Mouse (Mus musculus): ENCODE data around the gene Tmem119. TPM values are rescaled to one million over a fixed set of nuclear protein-coding genes. Genes with fewer than 3 reads are reported as not detected.
"Not testable (repeated sequence)": the region's sequence is repeated elsewhere in the genome, so short reads cannot be mapped to it uniquely, and the experiment has no call there.

Gene Tmem119
- polyA plus RNA-seq, 1 experiment from 2014 or later = 7.8 TPM

DNA sequence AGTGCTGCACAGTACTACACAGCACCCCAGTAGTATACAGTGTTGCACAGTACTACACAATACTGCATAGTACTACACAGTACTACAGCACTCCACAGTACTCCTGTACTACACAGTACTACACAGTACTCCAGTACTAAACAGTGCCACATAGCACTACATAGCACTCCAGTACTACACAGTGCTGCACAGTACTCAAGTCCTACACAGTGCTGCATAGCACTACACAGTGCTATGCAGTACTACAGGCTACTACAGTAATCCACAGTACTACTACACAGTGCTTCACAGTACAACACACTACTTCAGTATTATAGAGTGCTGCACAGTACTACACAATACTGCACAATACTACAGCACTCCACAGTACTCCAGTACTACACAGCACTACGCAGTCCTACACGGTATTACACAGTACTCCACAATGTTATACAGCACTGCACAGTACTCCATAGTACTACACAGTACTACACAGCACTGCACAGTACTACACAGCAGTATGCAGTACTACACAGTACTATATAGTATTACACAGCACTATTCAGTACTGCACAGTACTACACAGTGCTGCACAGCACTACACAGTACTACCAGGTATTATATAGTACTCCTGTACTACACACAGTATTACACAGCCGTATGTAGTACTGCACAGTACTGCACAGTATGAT, 20.1 kb downstream of the Tmem119 start:
- no peak for ATAC-seq (ENCODE audit: insufficient number of reproducible peaks, insufficient read depth, low FRiP score, low read depth)

DNA sequence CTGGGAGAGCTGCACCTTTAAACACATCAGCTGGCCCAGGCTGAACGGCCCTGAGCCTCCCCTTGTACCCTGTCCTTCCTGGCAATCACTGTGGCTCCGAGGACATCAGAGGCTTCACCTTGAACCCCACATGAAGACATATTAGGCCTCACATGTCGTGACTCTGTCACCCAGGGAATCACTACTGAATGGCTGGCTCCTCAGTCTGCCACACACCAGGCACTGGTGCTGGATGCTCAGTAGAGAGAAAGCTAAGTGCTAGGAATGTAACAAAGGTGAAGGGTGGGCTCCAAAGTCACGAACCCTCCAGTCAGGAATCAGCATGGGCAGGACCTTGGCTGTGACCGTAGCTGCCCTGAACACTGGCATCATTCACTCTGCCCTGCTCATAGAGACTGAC, 20.7 kb downstream of the Tmem119 start:
- H3K27ac ChIP-seq (replicated peaks in 1 of 2; ENCODE audit: control insufficient read depth in 1 of 2, insufficient read depth in 1 of 2, low read depth in 2 of 2, low read length in 2 of 2) = no peak overlapping the region
- H3K4me2 ChIP-seq (ENCODE audit: low read length) = no peak overlapping the region
- no peak for ATAC-seq (ENCODE audit: insufficient number of reproducible peaks, insufficient read depth, low FRiP score, low read depth)
- no peak overlapping the region for H3K9ac ChIP-seq (ENCODE audit: low read length)
- no peak overlapping the region for H3K4me3 ChIP-seq (ENCODE audit: control insufficient read depth in 1 of 2, insufficient read depth in 1 of 2, low read depth in 1 of 2, low read length in 2 of 2)
- H3K9me3 ChIP-seq (ENCODE audit: control insufficient read depth, low read length) = no peaks in the 10 kb centered on the region
- peaks cover 6 to 7% of the 10 kb centered on the region in 2 experiments for H3K4me1 ChIP-seq (ENCODE audit: control insufficient read depth in 2 of 2, insufficient read depth in 2 of 2, low read length in 2 of 2)
- H3K27me3 ChIP-seq (ENCODE audit: control insufficient read depth, insufficient read depth, low read length) = peaks cover 5% of the 10 kb centered on the region; the same call in 1 of the 2 replicates
- 74% methylated on average over 5 of the region's 5 CpGs for WGBS
- peaks cover 39% of the 10 kb centered on the region for H3K36me3 ChIP-seq (ENCODE audit: control insufficient read depth, insufficient read depth, low read length)

More for the DNA sequence above, 20.1 kb downstream of the Tmem119 start:
- Histone ChIP-seq H3K4me2 (ENCODE audit: low read length) (no peak overlapping the region), H3K4me3 (ENCODE audit: control insufficient read depth in 1 of 2, insufficient read depth in 1 of 2, low read depth in 1 of 2, low read length in 2 of 2) (no peak overlapping the region), H3K9ac (ENCODE audit: low read length) (no peak overlapping the region), H3K27me3 (ENCODE audit: control insufficient read depth, insufficient read depth, low read length) (peaks cover 5% of the 10 kb centered on the region; the same call in 1 of the 2 replicates), H3K27ac (replicated peaks in 1 of 2; ENCODE audit: control insufficient read depth in 1 of 2, insufficient read depth in 1 of 2, low read depth in 2 of 2, low read length in 2 of 2) (no peak overlapping the region), H3K4me1 (ENCODE audit: control insufficient read depth in 2 of 2, insufficient read depth in 2 of 2, low read length in 2 of 2) (peaks cover 6 to 7% of the 10 kb centered on the region in 2 experiments), H3K36me3 (ENCODE audit: control insufficient read depth, insufficient read depth, low read length) (peaks cover 32% of the 10 kb centered on the region), H3K9me3 (ENCODE audit: control insufficient read depth, low read length) (no peaks in the 10 kb centered on the region)
- 94% methylated on average over 3 of the region's 3 CpGs for WGBS

DNA sequence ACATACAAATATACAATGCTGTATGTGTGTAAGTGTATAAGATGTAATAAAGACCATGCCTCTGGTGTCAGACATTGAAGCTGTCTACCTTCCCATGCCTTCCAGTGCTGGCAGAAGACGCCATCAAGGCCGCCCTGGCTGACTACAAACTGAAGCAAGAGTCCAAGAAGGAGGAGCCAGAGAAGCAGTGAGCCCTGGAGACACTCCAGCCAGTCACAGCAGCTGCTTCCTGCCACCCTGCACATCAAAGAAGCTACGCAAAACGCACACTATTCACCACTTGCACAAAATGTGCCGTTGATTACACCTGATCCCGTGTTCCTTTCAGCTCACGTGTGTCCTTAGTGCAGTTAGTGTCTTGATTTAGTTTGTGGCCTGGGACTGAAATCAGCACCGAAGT, 22.6 kb downstream of the Tmem119 start:
- H3K9me3 ChIP-seq (ENCODE audit: control insufficient read depth, low read length); H3K27ac ChIP-seq (replicated peaks in 1 of 2; ENCODE audit: control insufficient read depth in 1 of 2, insufficient read depth in 1 of 2, low read depth in 2 of 2, low read length in 2 of 2); ATAC-seq (ENCODE audit: insufficient number of reproducible peaks, insufficient read depth, low FRiP score, low read depth); H3K4me1 ChIP-seq (ENCODE audit: control insufficient read depth in 2 of 2, insufficient read depth in 2 of 2, low read length in 2 of 2); H3K9ac ChIP-seq (ENCODE audit: low read length); H3K4me3 ChIP-seq (ENCODE audit: control insufficient read depth in 1 of 2, insufficient read depth in 1 of 2, low read depth in 1 of 2, low read length in 2 of 2); H3K27me3 ChIP-seq (ENCODE audit: control insufficient read depth, insufficient read depth, low read length); H3K4me2 ChIP-seq (ENCODE audit: low read length): not testable (repeated sequence)
- H3K36me3 ChIP-seq (ENCODE audit: control insufficient read depth, insufficient read depth, low read length) = peaks cover 44% of the 10 kb centered on the region
- WGBS = 82% methylated on average over 8 of the region's 8 CpGs

DNA sequence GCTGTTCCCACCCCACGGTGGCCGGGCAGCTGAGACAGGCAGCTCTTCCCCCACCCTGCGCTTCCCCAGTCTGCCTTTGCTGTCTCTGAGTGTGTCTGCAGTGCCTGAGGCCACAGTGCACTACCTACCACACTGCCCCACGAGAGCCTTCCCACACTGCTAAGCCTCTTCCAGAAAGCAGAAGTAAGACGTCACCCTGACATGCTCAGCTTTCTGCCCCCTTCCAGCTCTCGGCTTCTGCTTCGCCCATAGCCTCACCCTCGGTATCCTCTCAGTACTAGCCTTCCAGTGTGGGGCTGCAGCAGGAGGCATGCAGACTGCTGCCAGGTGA, 23.5 kb downstream of the Tmem119 start:
- 87% methylated on average over 8 of the region's 8 CpGs for whole genome bisulfite sequencing
- Histone ChIP-seq H3K9ac (ENCODE audit: low read length) (no peak overlapping the region), H3K4me2 (ENCODE audit: low read length) (no peak overlapping the region), H3K4me1 (ENCODE audit: control insufficient read depth in 2 of 2, insufficient read depth in 2 of 2, low read length in 2 of 2) (peaks cover 0 to 8% of the 10 kb centered on the region in 2 experiments; a peak in 2 of 4 replicates), H3K36me3 (ENCODE audit: control insufficient read depth, insufficient read depth, low read length) (peaks cover 44% of the 10 kb centered on the region), H3K27me3 (ENCODE audit: control insufficient read depth, insufficient read depth, low read length) (no peaks in the 10 kb centered on the region), H3K9me3 (ENCODE audit: control insufficient read depth, low read length) (no peaks in the 10 kb centered on the region), H3K27ac (replicated peaks in 1 of 2; ENCODE audit: control insufficient read depth in 1 of 2, insufficient read depth in 1 of 2, low read depth in 2 of 2, low read length in 2 of 2) (no peak overlapping the region), H3K4me3 (ENCODE audit: control insufficient read depth in 1 of 2, insufficient read depth in 1 of 2, low read depth in 1 of 2, low read length in 2 of 2) (no peak overlapping the region)
- no peak for ATAC-seq (ENCODE audit: insufficient number of reproducible peaks, insufficient read depth, low FRiP score, low read depth)

DNA sequence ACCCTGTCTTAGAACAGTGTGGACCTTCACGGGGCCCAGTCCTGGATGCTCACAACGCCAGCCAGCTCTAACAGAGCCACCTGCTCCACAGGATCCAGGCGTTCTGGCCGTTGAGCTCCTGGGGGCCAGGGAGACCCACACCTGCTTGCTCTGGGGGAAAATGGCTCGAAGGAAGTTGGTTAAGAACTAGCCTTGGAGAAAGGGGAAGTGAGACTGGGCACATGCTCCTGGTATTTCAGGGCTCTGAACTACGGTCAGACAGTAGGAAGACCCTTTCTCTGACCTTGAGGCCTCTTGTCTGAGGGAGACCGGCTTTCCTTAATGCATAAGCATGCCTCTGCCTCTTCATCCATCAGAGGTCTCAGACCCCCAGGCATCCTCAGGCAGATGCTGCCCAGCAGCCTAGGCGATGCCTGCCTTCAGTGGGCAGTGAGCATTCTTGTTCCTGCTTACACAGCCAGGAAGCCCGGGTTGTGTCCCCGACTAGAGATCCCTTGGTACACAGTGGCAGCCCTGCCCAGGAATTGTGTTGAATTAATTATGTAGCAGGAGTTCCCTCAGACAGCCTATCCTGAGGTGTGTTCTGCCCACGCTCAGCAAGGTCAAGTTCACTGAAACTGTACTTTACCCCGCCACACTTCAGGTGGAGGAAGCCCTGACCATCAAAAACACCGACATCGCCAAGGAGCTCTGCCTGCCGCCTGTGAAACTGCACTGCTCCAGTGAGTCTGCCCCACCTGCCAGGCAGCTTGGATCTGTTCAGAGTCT, 24.0 kb downstream of the Tmem119 start:
- H3K27ac ChIP-seq (replicated peaks in 1 of 2; ENCODE audit: control insufficient read depth in 1 of 2, insufficient read depth in 1 of 2, low read depth in 2 of 2, low read length in 2 of 2) = no peak overlapping the region
- H3K9ac ChIP-seq (ENCODE audit: low read length) = no peak overlapping the region
- H3K4me3 ChIP-seq (ENCODE audit: control insufficient read depth in 1 of 2, insufficient read depth in 1 of 2, low read depth in 1 of 2, low read length in 2 of 2) = no peak overlapping the region
- no peaks in the 10 kb centered on the region for H3K27me3 ChIP-seq (ENCODE audit: control insufficient read depth, insufficient read depth, low read length)
- ATAC-seq (ENCODE audit: insufficient number of reproducible peaks, insufficient read depth, low FRiP score, low read depth) = no peak
- H3K4me2 ChIP-seq (ENCODE audit: low read length) = no peak overlapping the region
- H3K4me1 ChIP-seq (ENCODE audit: control insufficient read depth in 2 of 2, insufficient read depth in 2 of 2, low read length in 2 of 2) = peaks cover 0 to 8% of the 10 kb centered on the region in 2 experiments; a peak in 2 of 4 replicates
- WGBS = 90% methylated on average over 15 of the region's 15 CpGs
- peaks cover 44% of the 10 kb centered on the region for H3K36me3 ChIP-seq (ENCODE audit: control insufficient read depth, insufficient read depth, low read length)
- no peaks in the 10 kb centered on the region for H3K9me3 ChIP-seq (ENCODE audit: control insufficient read depth, low read length)

DNA sequence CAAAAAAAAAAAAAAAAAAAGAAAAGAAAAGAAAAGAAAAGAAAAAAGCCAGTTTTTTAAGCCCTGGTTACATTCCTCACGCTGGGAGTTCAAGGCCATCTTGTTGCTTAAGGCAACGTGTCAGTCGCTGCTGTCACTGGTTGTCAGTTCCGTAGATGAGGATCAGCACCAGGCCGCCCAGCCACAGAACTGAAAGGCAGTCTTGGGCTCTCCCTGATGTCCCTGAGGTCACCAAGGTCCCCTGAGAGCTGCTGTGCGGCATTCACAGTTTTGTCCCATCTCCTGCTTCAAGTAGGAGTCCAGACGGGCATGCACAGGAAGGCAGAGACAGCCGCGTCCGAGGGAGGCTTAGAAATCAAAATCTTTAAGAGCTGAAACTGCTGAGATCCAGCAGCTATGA, 24.7 kb downstream of the Tmem119 start:
- WGBS = 92% methylated on average over 10 of the region's 10 CpGs
- no peaks in the 10 kb centered on the region for H3K27me3 ChIP-seq (ENCODE audit: control insufficient read depth, insufficient read depth, low read length)
- no peak overlapping the region for H3K9ac ChIP-seq (ENCODE audit: low read length)
- no peak for ATAC-seq (ENCODE audit: insufficient number of reproducible peaks, insufficient read depth, low FRiP score, low read depth)
- peaks cover under 1 to 10% of the 10 kb centered on the region in 2 experiments for H3K4me1 ChIP-seq (ENCODE audit: control insufficient read depth in 2 of 2, insufficient read depth in 2 of 2, low read length in 2 of 2)
- H3K27ac ChIP-seq (replicated peaks in 1 of 2; ENCODE audit: control insufficient read depth in 1 of 2, insufficient read depth in 1 of 2, low read depth in 2 of 2, low read length in 2 of 2) = no peak overlapping the region
- H3K4me2 ChIP-seq (ENCODE audit: low read length) = no peak overlapping the region
- peaks cover 44% of the 10 kb centered on the region for H3K36me3 ChIP-seq (ENCODE audit: control insufficient read depth, insufficient read depth, low read length)
- no peaks in the 10 kb centered on the region for H3K9me3 ChIP-seq (ENCODE audit: control insufficient read depth, low read length)
- no peak overlapping the region for H3K4me3 ChIP-seq (ENCODE audit: control insufficient read depth in 1 of 2, insufficient read depth in 1 of 2, low read depth in 1 of 2, low read length in 2 of 2)

DNA sequence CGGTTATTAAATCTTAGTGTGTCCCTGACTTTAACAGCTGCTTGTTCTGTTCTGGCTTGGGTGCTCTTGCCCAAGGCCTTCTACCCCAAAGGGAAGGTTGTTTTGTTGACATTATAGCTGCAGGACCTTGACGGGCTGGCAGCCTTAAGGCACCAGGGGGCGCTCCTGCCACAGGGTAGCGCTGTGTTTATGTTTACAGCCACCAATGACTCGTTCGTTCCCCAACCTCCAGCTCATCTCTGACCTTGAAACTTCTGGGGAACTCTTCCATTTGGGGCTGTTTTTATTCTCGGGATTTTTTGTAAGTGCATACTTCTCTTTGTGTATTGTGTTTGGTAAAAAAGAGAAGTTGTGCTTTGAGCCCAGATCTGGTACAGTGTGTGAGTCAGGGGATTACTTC, 26.7 kb downstream of the Tmem119 start:
- peak overlapping the region; percentile 83; the same call in 1 of the 2 replicates for H3K9ac ChIP-seq (ENCODE audit: low read length)
- peaks cover 6 to 21% of the 10 kb centered on the region in 2 experiments for H3K4me1 ChIP-seq (ENCODE audit: control insufficient read depth in 2 of 2, insufficient read depth in 2 of 2, low read length in 2 of 2)
- H3K27ac ChIP-seq (replicated peaks in 1 of 2; ENCODE audit: control insufficient read depth in 1 of 2, insufficient read depth in 1 of 2, low read depth in 2 of 2, low read length in 2 of 2) = no peak overlapping the region; a peak in 1 of 4 replicates
- H3K4me3 ChIP-seq (ENCODE audit: control insufficient read depth in 1 of 2, insufficient read depth in 1 of 2, low read depth in 1 of 2, low read length in 2 of 2) = peak overlapping the region; percentile 66 to 96
- WGBS = under 1% methylated on average over 7 of the region's 7 CpGs
- ATAC-seq (ENCODE audit: insufficient number of reproducible peaks, insufficient read depth, low FRiP score, low read depth) = no peak
- no peaks in the 10 kb centered on the region for H3K27me3 ChIP-seq (ENCODE audit: control insufficient read depth, insufficient read depth, low read length)
- H3K36me3 ChIP-seq (ENCODE audit: control insufficient read depth, insufficient read depth, low read length) = peaks cover 46% of the 10 kb centered on the region
- peak overlapping the region; percentile 95 for H3K4me2 ChIP-seq (ENCODE audit: low read length)
- no peaks in the 10 kb centered on the region for H3K9me3 ChIP-seq (ENCODE audit: control insufficient read depth, low read length)
